Mouse (Mus musculus): ENCODE results near the gene Srprb.

DNA sequence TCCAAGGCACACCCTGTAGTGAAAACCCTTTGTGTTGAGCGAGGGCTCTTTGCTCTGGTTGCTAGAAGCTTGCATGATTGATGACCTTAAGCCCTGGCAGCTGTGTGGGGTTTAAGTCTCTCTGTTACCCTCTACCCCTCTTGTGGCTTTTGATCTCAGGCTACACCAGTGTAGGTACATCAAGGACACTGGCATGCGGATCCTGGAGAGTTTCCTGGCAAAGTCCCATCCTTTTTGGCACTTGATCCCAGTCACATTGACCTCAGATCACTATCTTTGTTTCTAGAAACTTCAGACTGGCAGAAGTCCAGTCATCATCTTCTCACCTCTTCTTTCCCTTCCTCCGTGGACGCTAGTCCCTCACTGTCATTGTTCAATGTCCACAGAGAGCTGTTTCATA lies 46.7 kb upstream of the Srprb start:
- TF ChIP-seq POLR2A (IDR thresholded peaks at IDR 0.05; ENCODE audit: low read depth, low read length) (no peak), CTCF (IDR thresholded peaks at IDR 0.05; ENCODE audit: borderline replicate concordance, insufficient read depth, low read length) (no peak)

Measured in embryonic fibroblast, embryonic 13.5 days (primary cell).